Comparison of ENCODE assay signal across 26 mouse cellular contexts in the genomic region with DNA sequence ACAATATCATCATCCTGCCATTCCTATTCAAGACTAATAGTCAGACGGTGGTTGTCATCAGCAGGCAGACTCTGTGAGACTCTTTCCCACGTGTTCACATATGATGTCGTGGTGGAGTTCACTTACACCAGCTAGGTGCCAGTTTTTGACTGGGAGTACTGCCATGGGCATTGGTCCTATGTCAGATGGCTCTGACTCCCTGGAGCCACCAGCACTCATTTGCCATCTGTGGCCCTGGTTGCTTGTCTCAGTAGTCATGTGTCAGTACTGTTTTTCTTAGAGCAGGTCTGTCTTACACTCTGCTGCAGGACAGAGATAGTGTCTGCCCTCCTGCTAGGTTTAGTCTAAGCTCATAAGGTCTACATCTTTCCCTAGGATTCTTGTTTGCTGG. TPM values are rescaled to one million over a fixed set of nuclear protein-coding genes. Genes with fewer than 3 reads are reported as not detected.
DNase-seq lines count a peak whose midpoint lies in the region; ATAC-seq and TF ChIP-seq lines count a peak whose summit lies in the region.
"Had no signal": no experiment of that assay in that cellular context is flagged by ENCODE, and none has a peak within 500 bp of the region (broad histone marks: within the 10 kb centered on the region; RNA-seq: fewer than 3 reads in every experiment).

No protein-coding gene starts in this region.

- no peak overlapping the region for H3K4me2 ChIP-seq in heart, embryonic 12.5 days
- H3K4me2 ChIP-seq in intestine, embryonic 15.5 days (replicated peaks), result no peak overlapping the region
- H3K4me2 ChIP-seq: heart, embryonic 15.5 days; kidney, embryonic 15.5 days; liver, embryonic 11.5 days; lung, embryonic 14.5 days; midbrain, embryonic 15.5 days had no signal

- DNase-seq in heart, adult 11 months, result peak; percentile 93
- DNase-seq in ES-CJ7 (ENCODE audit: low read depth, low spot score), result peak; percentile 31
- peak; percentile 88 to 95 for DNase-seq in cerebellum, adult 2 months
- peak; percentile 85 for DNase-seq in gastrocnemius, adult 2 months
- DNase-seq in layer of hippocampus, adult 9-10 months (ENCODE audit: low spot score), result no peak
- no peak for DNase-seq in thymus, postnatal 10 days (ENCODE audit: low spot score in 2 of 2)
- DNase-seq: lung, embryonic 14.5 days; right cerebral cortex, adult 18-20 months; spleen, adult 18-20 months; thymus, adult 2 months had no signal

- H3K9ac ChIP-seq in heart, embryonic 12.5 days, result no peak overlapping the region
- H3K9ac ChIP-seq in intestine, embryonic 15.5 days, result no peak overlapping the region
- H3K9ac ChIP-seq: heart, embryonic 15.5 days; kidney, embryonic 15.5 days; lung, embryonic 14.5 days; midbrain, embryonic 15.5 days had no signal

- no peak overlapping the region for H3K4me3 ChIP-seq in heart, embryonic 12.5 days
- no peak overlapping the region for H3K4me3 ChIP-seq in cerebellum, adult 2 months (replicated peaks; ENCODE audit: insufficient read depth, low read depth, low read length)
- H3K4me3 ChIP-seq in gastrocnemius, adult 2 months, result no peak overlapping the region
- no peak overlapping the region for H3K4me3 ChIP-seq in intestine, embryonic 15.5 days (replicated peaks)
- H3K4me3 ChIP-seq: embryonic facial prominence, embryonic 10.5 days; heart, embryonic 15.5 days; hindbrain, embryonic 10.5 days; kidney, embryonic 15.5 days; limb, embryonic 10.5 days; midbrain, embryonic 15.5 days had no signal

- no peak for ATAC-seq in heart, embryonic 12.5 days (ENCODE audit: insufficient number of reproducible peaks, low FRiP score)
- ATAC-seq in intestine, embryonic 15.5 days, result no peak
- ATAC-seq: activated CD4-positive, CD25-positive, alpha-beta regulatory T cell, adult 4 months; forebrain, embryonic 14.5 days; inflammation-experienced regulatory T-cells, adult 6 months; midbrain, embryonic 15.5 days; Patski had no signal

- TF ChIP-seq CTCF in cerebellum, adult 2 months (IDR thresholded peaks at IDR 0.05; ENCODE audit: borderline replicate concordance, insufficient read depth, low read depth, low read length), result no peak
- no peak for TF ChIP-seq CTCF in gastrocnemius, adult 2 months (IDR thresholded peaks at IDR 0.05)

- H3K9me3 ChIP-seq in heart, embryonic 12.5 days (replicated peaks), result no peaks in the 10 kb centered on the region
- H3K9me3 ChIP-seq in intestine, embryonic 15.5 days, result no peaks in the 10 kb centered on the region
- H3K9me3 ChIP-seq: embryonic facial prominence, embryonic 10.5 days; heart, embryonic 15.5 days; hindbrain, embryonic 10.5 days; kidney, embryonic 15.5 days; limb, embryonic 10.5 days; midbrain, embryonic 15.5 days had no signal

- TF ChIP-seq POLR2A in cerebellum, adult 2 months (IDR thresholded peaks at IDR 0.05; ENCODE audit: borderline replicate concordance, insufficient read depth, low read length), result no peak

- no peaks in the 10 kb centered on the region for H3K27me3 ChIP-seq in heart, embryonic 12.5 days (replicated peaks)
- no peaks in the 10 kb centered on the region for H3K27me3 ChIP-seq in cerebellum, adult 2 months (ENCODE audit: control insufficient read depth, insufficient read depth, low read length)
- H3K27me3 ChIP-seq in intestine, embryonic 15.5 days (replicated peaks), result no peaks in the 10 kb centered on the region
- H3K27me3 ChIP-seq: CH12.LX; heart, embryonic 15.5 days; kidney, embryonic 15.5 days; midbrain, embryonic 15.5 days; Patski had no signal

- intact Hi-C loops in gastrocnemius, adult 2 months (cut with DNase I), result no loop called here

- WGBS in heart, embryonic 12.5 days, result 90% methylated on average over 3 of the region's 3 CpGs
- WGBS in cerebellum, adult 2 months, result 15% methylated on average over 3 of the region's 3 CpGs
- WGBS in intestine, embryonic 15.5 days, result 92% methylated on average over 3 of the region's 3 CpGs

- no peak overlapping the region for H3K27ac ChIP-seq in heart, embryonic 12.5 days (ENCODE audit: poor library complexity, severe bottlenecking)
- H3K27ac ChIP-seq in cerebellum, adult 2 months (ENCODE audit: insufficient read depth, low read length), result peak overlapping the region; percentile 44; the same call in 1 of the 2 replicates
- H3K27ac ChIP-seq in gastrocnemius, adult 2 months, result peak overlapping the region; percentile 79
- no peak overlapping the region for H3K27ac ChIP-seq in intestine, embryonic 15.5 days
- H3K27ac ChIP-seq: embryonic facial prominence, embryonic 10.5 days; heart, embryonic 15.5 days; hindbrain, embryonic 10.5 days; kidney, embryonic 15.5 days; limb, embryonic 10.5 days; midbrain, embryonic 15.5 days had no signal

- H3K36me3 ChIP-seq in heart, embryonic 12.5 days, result peaks cover 95% of the 10 kb centered on the region
- peaks cover 46% of the 10 kb centered on the region for H3K36me3 ChIP-seq in intestine, embryonic 15.5 days

- H3K4me1 ChIP-seq in heart, embryonic 12.5 days (replicated peaks), result no peaks in the 10 kb centered on the region
- H3K4me1 ChIP-seq in cerebellum, adult 2 months (ENCODE audit: control insufficient read depth, insufficient read depth, low read length), result peaks cover 20% of the 10 kb centered on the region
- no peaks in the 10 kb centered on the region for H3K4me1 ChIP-seq in intestine, embryonic 15.5 days (replicated peaks)
- H3K4me1 ChIP-seq: embryonic facial prominence, embryonic 10.5 days; heart, embryonic 15.5 days; hindbrain, embryonic 10.5 days; limb, embryonic 10.5 days; midbrain, embryonic 15.5 days had no signal

RNA-seq across cellular contexts. Expression of a gene that starts 13.4 kb away (rescaled TPM):
- polyA plus RNA-seq in heart, embryonic 12.5 days (2016; fragmentation: Nextera tagmentation; extraction: Ambion mirVana), result 141 and 145 TPM in 2 replicates
- polyA plus RNA-seq in cerebellum, adult 2 months (2012; rRNA removed), result 51.4 and 56.2 TPM in 2 replicates
- 10 to 100 TPM; 53.0 to 57.0 TPM for total RNA-seq in gastrocnemius, adult 2 months (2021)
- 169 and 170 TPM in 2 replicates for polyA plus RNA-seq in intestine, embryonic 15.5 days (2015; fragmentation: Nextera tagmentation; extraction: Ambion mirVana)

RNA-seq across cellular contexts. Expression of a gene that starts 22.7 kb away (rescaled TPM):
- polyA plus RNA-seq in heart, embryonic 12.5 days (2016; fragmentation: Nextera tagmentation; extraction: Ambion mirVana), result 0.73 and 1.8 TPM in 2 replicates
- polyA plus RNA-seq in cerebellum, adult 2 months (2012; rRNA removed), result not detected in 2 replicates
- total RNA-seq in gastrocnemius, adult 2 months (2021), result not detected
- 0.18 TPM in 1 of 2 replicates, not detected in the other for polyA plus RNA-seq in intestine, embryonic 15.5 days (2015; fragmentation: Nextera tagmentation; extraction: Ambion mirVana)
- total RNA-seq: megakaryocyte progenitor cell, adult 5-6 weeks had no signal
- polyA plus RNA-seq: activated CD4-positive, CD25-positive, alpha-beta regulatory T cell, adult 4 months; forebrain, embryonic 14.5 days; lung, embryonic 14.5 days; midbrain, embryonic 15.5 days; Patski; stomach, embryonic 14.5 days had no signal

RNA-seq across cellular contexts. Expression of a gene that starts 36.7 kb away (rescaled TPM):
- polyA plus RNA-seq in heart, embryonic 12.5 days (2016; fragmentation: Nextera tagmentation; extraction: Ambion mirVana), result 0.08 TPM in 1 of 2 replicates, not detected in the other
- not detected in 2 replicates for polyA plus RNA-seq in cerebellum, adult 2 months (2012; rRNA removed)
- 1 to 10 TPM; 1.8 to 2.3 TPM for total RNA-seq in gastrocnemius, adult 2 months (2021)
- not detected in 2 replicates for polyA plus RNA-seq in intestine, embryonic 15.5 days (2015; fragmentation: Nextera tagmentation; extraction: Ambion mirVana)
- total RNA-seq: CH12.LX; megakaryocyte progenitor cell, adult 5-6 weeks had no signal
- polyA plus RNA-seq: activated CD4-positive, CD25-positive, alpha-beta regulatory T cell, adult 4 months; forebrain, embryonic 14.5 days; heart, embryonic 15.5 days; hindbrain, embryonic 10.5 days; inflammation-experienced regulatory T-cells, adult 6 months; liver, embryonic 11.5 days; lung, embryonic 14.5 days; midbrain, embryonic 15.5 days; Patski; stomach, embryonic 14.5 days had no signal

RNA-seq across cellular contexts. Expression of a gene that starts 37.0 kb away (rescaled TPM):
- polyA plus RNA-seq in heart, embryonic 12.5 days (2016; fragmentation: Nextera tagmentation; extraction: Ambion mirVana), result 0.10 and 0.47 TPM in 2 replicates
- polyA plus RNA-seq in cerebellum, adult 2 months (2012; rRNA removed), result 61.8 and 65.7 TPM in 2 replicates
- 1 to 10 TPM; 3.7 to 7.4 TPM for total RNA-seq in gastrocnemius, adult 2 months (2021)
- 0.08 and 0.57 TPM in 2 replicates for polyA plus RNA-seq in intestine, embryonic 15.5 days (2015; fragmentation: Nextera tagmentation; extraction: Ambion mirVana)
- total RNA-seq: megakaryocyte progenitor cell, adult 5-6 weeks had no signal
- polyA plus RNA-seq: activated CD4-positive, CD25-positive, alpha-beta regulatory T cell, adult 4 months; inflammation-experienced regulatory T-cells, adult 6 months; liver, embryonic 11.5 days; lung, embryonic 14.5 days had no signal

RNA-seq across cellular contexts. Expression of a gene that starts 44.0 kb away (rescaled TPM):
- not detected in 2 replicates for polyA plus RNA-seq in heart, embryonic 12.5 days (2016; fragmentation: Nextera tagmentation; extraction: Ambion mirVana)
- polyA plus RNA-seq in cerebellum, adult 2 months (2012; rRNA removed), result 0.10 TPM in 2 replicates
- total RNA-seq in gastrocnemius, adult 2 months (2021), result not detected
- not detected in 2 replicates for polyA plus RNA-seq in intestine, embryonic 15.5 days (2015; fragmentation: Nextera tagmentation; extraction: Ambion mirVana)
- total RNA-seq: CH12.LX; megakaryocyte progenitor cell, adult 5-6 weeks had no signal
- polyA plus RNA-seq: activated CD4-positive, CD25-positive, alpha-beta regulatory T cell, adult 4 months; inflammation-experienced regulatory T-cells, adult 6 months; limb, embryonic 10.5 days; liver, embryonic 11.5 days; lung, embryonic 14.5 days; midbrain, embryonic 15.5 days had no signal

Comparison
In these comparisons a context has a peak if more than half of its experiments do, and no peak if none do; other contexts are left out.
1. DNase-seq: peak in heart, adult 11 months (single experiment), ES-CJ7 (single experiment), cerebellum, adult 2 months (2 of 2) and gastrocnemius, adult 2 months (single experiment); none in layer of hippocampus, adult 9-10 months (single experiment) and thymus, postnatal 10 days (0 of 2).
2. H3K27ac ChIP-seq: peak in cerebellum, adult 2 months (single experiment) and gastrocnemius, adult 2 months (single experiment); none in heart, embryonic 12.5 days (single experiment) and intestine, embryonic 15.5 days (single experiment).